Mouse (Mus musculus) skeletal muscle tissue, adult 2 months (tissue): ENCODE results near the gene Abtb1.
A peak's percentile ranks its signal among the peaks of the same experiment; 100 is the strongest.

Experiments
- DNase-seq: peaks from one replicate; pipeline ENCODE4 v3.0.0-alpha.2; 2012; ENCODE audit warnings: low read depth, low spot score

Abtb1 gene

DNA sequence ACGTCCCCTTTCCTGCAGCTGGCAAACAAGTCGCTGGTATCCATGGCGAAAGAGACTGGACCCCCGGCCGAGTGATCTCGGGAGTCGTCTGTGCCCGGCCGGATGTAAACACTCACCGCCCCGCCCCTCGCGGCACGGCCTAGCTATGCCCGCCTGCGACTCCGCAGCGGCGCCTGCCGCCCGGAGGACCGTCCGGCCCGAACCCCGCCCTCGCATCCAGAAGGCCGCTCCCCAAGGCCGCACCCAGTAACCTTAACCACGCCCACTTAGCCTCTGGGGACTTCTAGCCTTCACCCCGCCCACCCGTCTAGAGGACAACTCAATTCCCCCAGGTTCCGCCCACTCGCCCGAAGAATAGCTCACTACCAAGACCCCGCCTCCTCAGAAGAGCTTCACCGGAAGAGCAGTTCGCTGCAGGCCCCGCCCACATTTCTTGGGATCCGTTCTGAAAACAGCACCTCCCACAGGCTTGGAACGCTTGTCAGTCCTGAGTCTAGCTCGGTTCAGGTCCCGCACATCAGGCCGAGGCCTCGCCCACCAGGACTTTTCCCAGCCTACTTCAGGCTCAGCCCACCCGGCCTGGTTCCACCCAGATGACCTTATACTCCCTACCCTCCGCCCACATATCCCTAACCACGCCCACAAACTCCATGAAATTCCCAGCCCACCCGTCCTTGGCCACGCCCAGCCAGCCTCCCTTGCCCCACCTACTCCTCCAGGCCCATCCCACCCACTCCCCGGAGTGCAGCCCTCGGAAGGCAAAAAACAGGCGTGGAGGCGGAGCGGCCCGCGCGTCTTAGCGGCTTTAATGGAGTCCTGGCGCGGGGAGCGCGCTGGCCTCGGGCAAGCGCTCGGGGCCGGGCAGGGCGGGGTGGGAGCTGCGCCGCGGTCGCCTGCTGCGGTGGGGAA lies at the start of gene Abtb1:
Gene Abtb1, minus strand, starts transcription at position 204 of the 909 bp plus-strand sequence.
- DNase-seq, result peak; percentile 100

- DNase-seq, result no peak
Measured at GRCm38 (mm10) chr6:88890832-88891231, 49.0 kb upstream of the Abtb1 start.

GRCm38 (mm10) chr6:88889410-88890042 lies 47.7 kb upstream of the Abtb1 start:
- no peak for DNase-seq

DNA sequence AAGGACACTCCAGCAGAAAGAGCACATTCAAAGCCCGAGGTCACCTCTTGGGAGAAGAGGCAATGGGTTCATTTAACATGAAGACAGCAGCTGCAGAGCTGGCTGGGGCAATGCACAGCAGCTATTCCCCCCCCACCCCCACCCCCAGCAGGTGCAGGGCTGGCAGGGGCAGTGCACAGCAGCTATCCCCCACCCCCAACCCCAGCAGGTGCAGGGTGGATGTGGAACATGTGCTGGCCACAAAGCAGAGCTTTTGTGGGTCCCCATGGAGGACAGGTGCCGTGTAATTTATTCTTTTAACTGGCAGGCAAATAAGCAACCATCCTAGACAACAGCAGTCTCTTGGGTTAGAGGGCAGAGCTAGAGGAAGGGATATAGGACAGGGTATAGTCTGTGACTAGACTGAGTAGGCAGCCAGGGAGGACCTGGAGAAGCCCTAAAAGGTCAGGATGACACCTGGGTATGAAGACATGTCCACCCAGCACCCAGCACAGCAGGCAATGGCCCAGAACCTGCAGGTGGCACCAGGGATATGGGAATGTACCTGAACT lies 44.7 kb upstream of the Abtb1 start:
- no peak for DNase-seq

- DNase-seq, result no peak
Measured at GRCm38 (mm10) chr6:88885644-88886416, 44.0 kb upstream of the Abtb1 start.

DNA sequence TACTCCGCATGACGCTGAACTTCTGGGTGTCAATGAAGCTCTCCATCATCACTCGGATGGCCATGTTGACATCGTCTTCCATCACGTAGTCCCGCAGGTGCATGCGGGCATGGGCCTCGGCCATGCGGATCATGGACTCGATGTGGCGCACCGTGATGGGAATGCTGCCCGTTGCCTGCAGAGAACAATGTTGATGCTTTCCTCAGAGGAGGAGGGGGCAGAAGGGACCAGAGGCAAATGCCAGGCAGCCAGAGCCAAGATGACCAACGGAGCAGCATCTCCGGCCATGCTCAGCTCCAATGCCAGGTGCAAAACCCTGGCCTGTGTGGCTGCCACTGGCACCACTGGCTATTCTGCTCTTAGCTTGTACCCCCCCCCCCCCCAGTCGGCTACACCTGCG lies 42.9 kb upstream of the Abtb1 start:
- no peak for DNase-seq

GRCm38 (mm10) chr6:88884195-88884594 lies 42.4 kb upstream of the Abtb1 start:
- no peak for DNase-seq

GRCm38 (mm10) chr6:88881334-88881733 lies 39.5 kb upstream of the Abtb1 start:
- no peak for DNase-seq

DNA sequence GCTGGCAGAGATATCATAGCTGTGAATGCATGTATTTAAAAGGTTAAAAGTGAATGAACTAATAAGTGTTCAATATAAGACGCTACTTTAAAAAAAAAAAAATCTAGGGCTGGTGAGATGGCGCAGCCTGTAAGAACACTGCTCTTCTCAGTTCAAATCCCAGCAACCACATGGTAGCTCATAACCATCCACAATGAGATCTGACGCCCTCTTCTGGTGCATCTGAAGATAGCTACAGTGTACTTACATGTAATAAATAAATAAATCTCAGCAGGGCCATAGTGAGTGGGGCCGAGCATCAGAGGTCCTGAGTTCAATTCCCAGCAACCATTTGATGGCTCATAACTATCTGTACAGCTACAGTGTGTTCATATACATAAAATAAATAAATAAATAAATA lies 37.7 kb upstream of the Abtb1 start:
- DNase-seq, result no peak

DNA sequence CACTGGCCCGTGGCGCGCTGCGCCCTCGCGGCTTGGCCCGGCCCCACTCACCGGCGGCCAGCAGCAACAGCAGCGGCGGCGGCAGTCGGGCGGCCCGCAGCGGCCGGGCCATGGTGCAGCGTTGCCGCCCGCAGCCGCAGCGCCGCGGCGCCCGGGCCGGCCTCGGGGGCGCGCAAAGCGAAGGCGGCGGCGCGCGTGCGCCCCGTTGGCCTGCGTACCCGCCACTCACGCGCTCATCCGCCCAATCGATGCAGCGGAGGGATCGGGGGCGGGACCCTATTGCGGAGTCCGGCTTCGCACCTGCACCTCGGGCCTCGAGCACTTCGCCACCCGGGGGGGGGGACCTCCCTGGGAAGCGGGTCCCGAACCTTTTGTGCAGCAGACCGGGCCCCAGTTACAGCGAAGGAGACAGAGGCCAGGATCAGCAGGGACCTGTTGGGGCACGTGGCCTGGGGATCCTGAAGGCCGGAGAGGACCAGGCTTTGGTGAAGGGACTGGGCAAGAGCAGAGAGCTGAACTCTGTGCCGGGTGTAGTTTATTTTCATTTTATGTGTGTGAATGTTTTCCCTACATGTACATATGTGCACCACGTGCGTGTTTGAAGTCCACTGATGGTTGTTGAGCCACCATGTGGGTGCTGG lies 33.2 kb upstream of the Abtb1 start, which contains the start of gene Podxl2:
Gene Podxl2, minus strand, starts transcription at position 177 of the 641 bp plus-strand sequence.
- DNase-seq, result peak; percentile 58

- DNase-seq, result no peak
Measured at GRCm38 (mm10) chr6:88873965-88874867, 32.4 kb upstream of the Abtb1 start.

- DNase-seq, result no peak
Measured at GRCm38 (mm10) chr6:88872811-88873210, 31.0 kb upstream of the Abtb1 start.

DNA sequence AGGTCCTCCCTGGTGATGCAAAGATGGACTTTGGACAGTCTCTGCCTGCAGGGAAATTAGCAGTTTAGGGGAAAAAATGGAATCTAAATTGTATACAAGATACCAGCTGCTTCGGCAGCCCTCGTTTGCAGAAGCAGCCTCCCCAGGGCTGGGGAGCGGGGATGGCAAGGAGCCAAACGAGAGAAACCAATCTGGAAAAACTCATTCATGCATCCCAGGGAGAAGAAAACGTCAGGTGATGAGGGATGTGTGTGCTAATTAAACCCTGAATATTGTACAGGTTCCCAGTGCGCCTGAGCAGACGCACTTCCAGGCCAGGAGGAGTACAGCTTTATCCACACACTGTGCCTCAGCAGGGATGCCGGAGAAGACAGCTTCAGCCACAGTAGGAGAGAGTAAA lies 29.8 kb upstream of the Abtb1 start:
- no peak for DNase-seq

DNA sequence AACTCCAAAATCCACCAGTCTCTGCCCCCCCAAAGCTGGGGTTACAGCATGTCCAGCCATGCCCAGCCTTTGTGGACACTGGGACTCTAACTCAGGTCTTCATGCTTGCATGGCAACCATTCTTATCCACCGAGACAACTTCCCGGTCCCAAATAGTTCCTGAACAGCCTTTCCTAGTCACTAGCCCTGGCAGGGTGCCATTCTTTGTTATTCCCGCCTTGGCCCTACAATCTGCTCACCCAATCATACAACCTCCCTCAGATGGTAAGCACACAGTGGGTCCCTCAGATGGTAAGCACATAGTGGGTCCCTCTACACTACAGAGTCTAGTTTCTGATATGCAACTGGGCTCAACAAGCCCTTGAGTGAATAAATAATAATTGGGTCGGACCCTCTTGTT lies 28.8 kb upstream of the Abtb1 start:
- no peak for DNase-seq

GRCm38 (mm10) chr6:88869459-88869858 lies 27.7 kb upstream of the Abtb1 start:
- no peak for DNase-seq

- DNase-seq, result no peak
Measured at GRCm38 (mm10) chr6:88865704-88866103, 23.9 kb upstream of the Abtb1 start.

GRCm38 (mm10) chr6:88860914-88861313 lies 19.1 kb upstream of the Abtb1 start:
- no peak for DNase-seq

DNA sequence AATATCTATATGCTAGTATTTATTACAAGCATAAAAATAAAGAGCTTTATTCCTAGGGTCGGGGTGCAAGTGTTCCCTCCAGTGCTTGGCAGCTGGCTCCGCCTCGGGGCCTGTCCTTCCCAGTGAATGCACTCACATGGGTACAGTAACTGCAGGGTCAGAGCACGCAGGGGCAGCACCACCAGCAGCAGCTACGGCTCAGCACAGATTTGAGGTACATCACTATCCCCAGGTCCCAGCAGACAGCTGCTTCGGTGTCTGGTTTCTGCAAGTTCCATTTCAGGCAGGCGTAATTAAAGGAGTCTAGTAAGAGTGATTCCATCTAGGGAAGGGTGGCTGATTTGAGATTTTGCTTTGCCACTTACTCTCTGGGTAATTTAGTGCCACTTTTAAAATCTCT lies 16.6 kb upstream of the Abtb1 start:
- DNase-seq, result peak; percentile 73

DNA sequence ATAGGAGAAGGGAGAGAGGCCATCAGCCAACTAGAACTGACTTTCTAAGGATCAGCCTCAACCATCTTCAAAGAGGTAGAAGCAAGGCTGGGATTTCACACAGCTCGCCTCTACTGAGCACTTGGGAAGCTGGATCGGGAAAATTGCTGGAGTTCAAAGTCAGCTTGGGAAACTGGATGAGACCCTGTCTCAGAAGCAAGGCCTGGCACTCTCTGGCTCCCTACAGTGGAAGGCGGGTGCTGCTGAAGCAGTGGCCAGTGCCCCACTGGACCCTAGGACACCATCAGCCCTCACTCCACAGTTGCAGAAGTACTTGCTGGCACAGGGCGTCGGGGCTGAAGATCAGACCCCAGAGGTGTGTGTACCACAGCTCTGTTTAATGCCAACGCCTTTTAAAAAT lies 16.0 kb upstream of the Abtb1 start:
- no peak for DNase-seq

GRCm38 (mm10) chr6:88857249-88857648 lies 15.5 kb upstream of the Abtb1 start:
- peak; percentile 90 for DNase-seq
